Mouse (Mus musculus) macrophage (primary cell): ENCODE results near the gene Aqp2. TPM values are rescaled to one million over a fixed set of nuclear protein-coding genes. Genes with fewer than 3 reads are reported as not detected.

Experiments used
- H3K27ac ChIP-seq: fragments of 350-480 bp; formaldehyde crosslinking; 2 replicates; pipeline ENCODE4 v1.9.0; 2021
- H3K36me3 ChIP-seq: fragments of 350-480 bp; formaldehyde crosslinking; 2 replicates; pipeline ENCODE4 v1.9.0; 2021; ENCODE audit errors: inconsistent target
- H3K4me3 ChIP-seq: fragments of 350-480 bp; formaldehyde crosslinking; 2 replicates; pipeline ENCODE4 v1.9.0; 2021; ENCODE audit errors: inconsistent target
- H3K79me2 ChIP-seq: fragments of 350-480 bp; formaldehyde crosslinking; 2 replicates; pipeline ENCODE4 v1.9.0; 2021; ENCODE audit errors: inconsistent target
- WGBS: methylation state at CpG from one replicate; pipeline ENCODE4 v1.1.7; 2026; ENCODE audit warnings: inconsistent platforms; ENCODE audit not compliant: missing documents; 5-methylcytosine and 5-hydroxymethylcytosine counted together
- polyA plus RNA-seq: library from polyadenylated mRNA; stranded (reverse); fragments of 250-400 nt; gene quantifications from 3 replicates; pipeline ENCODE4 v1.2.4, GENCODE M21; 2018; ENCODE audit warnings: inconsistent platforms

Aqp2 gene
- polyA plus RNA-seq, 1 experiment from 2014 or later, result not detected

DNA sequence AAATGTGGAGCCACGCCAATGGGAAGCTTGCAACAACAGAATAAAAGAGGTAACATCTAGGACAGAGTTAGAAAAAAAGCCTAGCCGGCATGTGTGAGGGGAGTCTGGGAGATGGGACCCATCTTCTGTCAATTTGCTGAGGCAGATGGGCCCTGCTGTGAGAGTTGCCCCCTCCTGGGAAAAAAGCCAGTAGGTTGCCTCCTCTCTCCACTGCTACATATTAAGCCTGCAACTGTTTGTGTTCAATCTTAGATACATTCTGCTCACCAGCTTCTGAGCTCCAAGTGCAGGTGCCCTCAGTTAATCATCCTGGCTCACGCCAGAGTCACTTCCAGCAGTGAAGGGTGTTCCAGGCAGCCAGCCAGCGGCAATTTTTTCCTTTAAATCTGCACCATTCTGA lies 41.0 kb downstream of the Aqp2 start:
- H3K79me2 ChIP-seq, result no peaks in the 10 kb centered on the region
- H3K4me3 ChIP-seq, result no peak overlapping the region
- H3K36me3 ChIP-seq, result no peaks in the 10 kb centered on the region
- WGBS, result 100% methylated on average over 4 of the region's 4 CpGs
- no peak overlapping the region for H3K27ac ChIP-seq

- 70% methylated on average over 3 of the region's 11 CpGs for WGBS
- no peak overlapping the region for H3K4me3 ChIP-seq
- H3K36me3 ChIP-seq, result peaks cover 8% of the 10 kb centered on the region; the same call in 1 of the 2 replicates
- H3K79me2 ChIP-seq, result no peaks in the 10 kb centered on the region
- H3K27ac ChIP-seq, result no peak overlapping the region
These were observed 43.2 kb downstream of the Aqp2 start for GRCm38 (mm10) chr15:99622063-99622462.

DNA sequence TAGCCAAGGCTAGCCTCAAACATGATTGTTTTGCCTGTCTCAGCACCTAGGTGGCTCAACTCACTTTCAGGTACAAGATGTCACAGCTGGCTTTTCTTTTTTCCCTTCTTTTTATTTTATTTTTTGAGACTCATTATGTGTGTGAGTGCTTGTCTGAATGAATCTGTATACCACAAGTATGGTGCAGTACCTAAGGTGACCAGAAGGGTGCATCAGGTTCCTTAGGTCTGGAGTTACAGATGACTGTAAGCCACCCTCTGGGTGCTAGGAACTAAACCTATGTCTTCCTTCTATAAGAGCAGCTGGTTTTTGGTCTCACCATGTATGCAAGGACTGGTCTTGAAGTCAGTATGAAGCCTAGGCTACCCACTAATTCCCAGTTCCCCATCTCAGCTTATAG lies 52.8 kb downstream of the Aqp2 start:
- H3K36me3 ChIP-seq, result peaks cover 3% of the 10 kb centered on the region; the same call in 1 of the 2 replicates

More for the DNA sequence above, 52.8 kb downstream of the Aqp2 start:
- Histone ChIP-seq H3K4me3 (no peak overlapping the region), H3K27ac (no peak overlapping the region), H3K79me2 (no peaks in the 10 kb centered on the region)

Other genes with a start within 250 kb of the Aqp2 start
- 7.2 to 21.2 TPM (median 8.2 TPM) in 3 replicates for gene Fmnl3, start 208.6 kb upstream of the Aqp2 start, polyA plus RNA-seq
- gene Tmbim6, start 186.2 kb upstream of the Aqp2 start, polyA plus RNA-seq, result 449 to 584 TPM (median 516 TPM) in 3 replicates
- 8.4 to 21.0 TPM (median 16.3 TPM) in 3 replicates for gene Nckap5l, start 121.3 kb upstream of the Aqp2 start, polyA plus RNA-seq
- gene Bcdin3d, start 104.3 kb upstream of the Aqp2 start, polyA plus RNA-seq, result 2.9 to 5.5 TPM (median 5.3 TPM) in 3 replicates
- not detected in 3 replicates for gene Faim2, start 50.9 kb upstream of the Aqp2 start, polyA plus RNA-seq
- not detected in 3 replicates for gene Aqp5, start 11.7 kb downstream of the Aqp2 start, polyA plus RNA-seq
- gene Aqp6, start 22.3 kb downstream of the Aqp2 start, polyA plus RNA-seq, result not detected in 3 replicates
- 9.7 to 21.3 TPM (median 17.1 TPM) in 3 replicates for gene Racgap1, start 72.6 kb downstream of the Aqp2 start, polyA plus RNA-seq
- 0.13 TPM in 1 of 3 replicates, not detected in the others for gene Asic1, start 91.3 kb downstream of the Aqp2 start, polyA plus RNA-seq
- 13.0 to 15.0 TPM (median 14.7 TPM) in 3 replicates for gene Smarcd1, start 123.1 kb downstream of the Aqp2 start, polyA plus RNA-seq
- gene Gm17349, start 126.4 kb downstream of the Aqp2 start, polyA plus RNA-seq, result not detected in 3 replicates
- gene Gpd1, start 138.5 kb downstream of the Aqp2 start, polyA plus RNA-seq, result 1.3 to 1.9 TPM (median 1.5 TPM) in 3 replicates
- gene Cox14, start 146.6 kb downstream of the Aqp2 start, polyA plus RNA-seq, result 18.4 to 95.0 TPM (median 69.0 TPM) in 3 replicates
- 30.6 to 52.5 TPM (median 40.5 TPM) in 3 replicates for gene Cers5, start 193.8 kb downstream of the Aqp2 start, polyA plus RNA-seq